Mouse (Mus musculus): ENCODE data around the gene Nras.

DNA sequence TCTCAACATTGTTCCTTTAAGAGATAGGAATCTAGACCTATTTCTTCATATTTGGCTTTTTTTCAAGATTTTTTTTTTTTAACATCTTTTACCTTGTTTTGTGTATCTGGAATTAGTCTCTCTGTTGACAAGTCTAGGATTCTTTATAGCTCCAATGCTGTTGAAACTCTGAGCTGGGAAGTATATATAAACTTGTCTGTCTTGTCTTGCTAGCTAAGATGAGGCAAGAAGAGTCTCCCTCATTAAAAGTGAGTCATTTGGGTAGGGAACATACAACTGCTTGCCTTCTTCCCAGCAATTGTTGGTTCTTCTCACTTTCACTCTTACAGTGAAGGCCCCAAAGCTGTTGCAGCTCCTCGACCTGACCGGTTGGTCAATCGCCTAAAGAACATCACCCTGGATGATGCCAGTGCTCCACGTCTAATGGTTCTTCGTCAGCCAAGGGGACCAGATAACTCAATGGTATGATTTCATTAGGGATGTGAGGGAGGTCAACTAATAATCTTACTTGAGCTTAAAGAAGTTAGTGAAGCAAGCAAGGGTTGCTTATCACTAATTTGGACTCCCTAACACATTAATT lies 2.0 kb upstream of the Nras start:
- TF ChIP-seq POLR2A (IDR thresholded peaks at IDR 0.05; ENCODE audit: insufficient read length, low read depth) (no peak), E2F4 (IDR thresholded peaks at IDR 0.05; ENCODE audit: insufficient read depth) (no peak), POLR2AphosphoS2 (IDR thresholded peaks at IDR 0.05; ENCODE audit: insufficient read length, low read depth) (no peak)
